Mouse (Mus musculus): Measurements from ENCODE around the gene Ispd. TPM values are rescaled to one million over a fixed set of nuclear protein-coding genes. Genes with fewer than 3 reads are reported as not detected.

Gene Ispd
- total RNA-seq, 2 experiments from 2014 or later = 8.4 to 8.7 TPM

DNA sequence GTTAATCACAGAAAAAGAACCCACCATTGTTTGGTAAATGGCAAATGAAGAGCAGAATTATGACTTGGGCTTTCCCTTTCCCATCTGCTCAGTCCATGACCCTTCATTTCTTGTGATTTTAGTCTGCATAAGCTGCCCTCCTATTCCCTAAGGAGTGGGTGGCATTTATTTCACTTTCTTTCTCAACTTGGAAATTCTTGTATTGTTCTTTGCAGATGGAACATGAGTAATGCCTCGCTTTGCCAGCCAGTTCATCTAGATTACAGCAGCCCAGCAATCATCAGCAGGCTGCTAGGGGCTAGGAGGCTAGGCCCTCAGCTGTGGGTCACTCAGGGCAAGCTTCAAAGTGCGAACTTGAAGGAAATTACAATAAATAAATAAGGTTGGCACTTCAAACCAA is 76.5 kb downstream of the Ispd start:
- no peak for DNase-seq (ENCODE audit: low spot score in 2 of 2)

GRCm38 (mm10) chr12:36468325-36469044 is 87.2 kb downstream of the Ispd start:
- no peak for DNase-seq (ENCODE audit: low spot score in 2 of 2)

DNA sequence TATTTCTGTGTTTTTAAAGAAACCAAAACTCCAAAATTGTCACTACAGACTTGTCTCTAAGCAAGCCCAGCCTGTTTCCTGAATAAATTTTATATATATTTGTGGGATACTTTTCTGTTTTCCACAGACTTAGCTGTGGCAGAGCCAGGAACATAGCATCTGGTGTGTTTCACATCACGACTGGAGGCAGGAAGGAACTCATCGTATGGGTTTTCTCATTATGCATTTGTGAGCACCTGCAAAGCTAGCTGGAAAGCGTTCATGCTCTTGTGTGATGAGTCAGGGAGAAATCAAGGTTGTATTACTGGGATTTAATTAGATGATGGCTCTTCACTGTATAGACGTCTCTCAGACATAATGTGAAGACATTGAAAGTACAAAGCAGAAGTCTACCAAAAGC is 90.2 kb downstream of the Ispd start:
- DNase-seq (ENCODE audit: low spot score in 2 of 2) = no peak

DNA sequence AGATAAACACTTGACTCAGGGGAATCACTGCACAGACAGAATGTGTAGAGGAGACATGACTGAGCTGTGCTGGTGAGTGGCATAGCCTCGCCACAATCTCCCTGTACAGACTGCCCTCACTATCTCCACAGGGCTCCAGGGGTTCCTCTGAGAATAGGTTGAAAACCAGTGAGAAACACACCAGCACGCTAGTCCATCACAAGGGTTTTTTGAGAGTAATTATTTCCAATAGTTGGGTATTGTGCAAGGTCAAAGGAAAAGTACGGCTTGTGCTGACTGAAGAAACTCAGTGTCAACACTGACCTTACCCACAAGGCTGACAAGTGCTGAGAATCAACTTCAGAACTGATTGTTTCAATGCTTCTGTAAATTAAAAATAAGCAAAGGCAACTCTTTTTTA is 92.9 kb downstream of the Ispd start:
- no peak for DNase-seq (ENCODE audit: low spot score in 2 of 2)

GRCm38 (mm10) chr12:36475269-36475668 is 94.0 kb downstream of the Ispd start:
- DNase-seq (ENCODE audit: low spot score in 2 of 2) = no peak

GRCm38 (mm10) chr12:36476476-36476875 is 95.2 kb downstream of the Ispd start:
- DNase-seq (ENCODE audit: low spot score in 2 of 2) = no peak

DNA sequence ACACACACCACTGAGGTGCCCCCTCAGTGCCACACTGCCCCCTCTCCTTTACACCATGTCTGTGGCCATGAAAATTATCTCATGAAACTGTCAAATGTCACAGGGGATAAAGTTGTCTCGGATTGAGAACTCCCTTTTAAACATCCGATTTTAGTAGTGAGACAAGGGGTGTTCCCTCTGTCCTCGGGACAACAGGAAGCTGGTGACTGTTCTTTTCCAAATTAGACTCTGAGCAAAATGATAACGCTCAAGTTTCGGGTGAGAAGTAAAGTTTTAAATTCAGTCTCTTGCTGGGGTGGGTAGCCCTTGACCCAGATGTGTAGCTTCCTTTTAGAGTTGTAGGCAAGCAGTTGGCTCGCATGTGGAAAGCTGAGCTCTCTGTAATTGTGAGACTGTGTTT is 96.3 kb downstream of the Ispd start:
- no peak for DNase-seq (ENCODE audit: low spot score in 2 of 2)

GRCm38 (mm10) chr12:36477926-36478325 is 96.7 kb downstream of the Ispd start:
- DNase-seq (ENCODE audit: low spot score in 2 of 2) = no peak

- no peak for DNase-seq (ENCODE audit: low spot score in 2 of 2)
These were observed 100.5 kb downstream of the Ispd start for GRCm38 (mm10) chr12:36481742-36482141.

DNA sequence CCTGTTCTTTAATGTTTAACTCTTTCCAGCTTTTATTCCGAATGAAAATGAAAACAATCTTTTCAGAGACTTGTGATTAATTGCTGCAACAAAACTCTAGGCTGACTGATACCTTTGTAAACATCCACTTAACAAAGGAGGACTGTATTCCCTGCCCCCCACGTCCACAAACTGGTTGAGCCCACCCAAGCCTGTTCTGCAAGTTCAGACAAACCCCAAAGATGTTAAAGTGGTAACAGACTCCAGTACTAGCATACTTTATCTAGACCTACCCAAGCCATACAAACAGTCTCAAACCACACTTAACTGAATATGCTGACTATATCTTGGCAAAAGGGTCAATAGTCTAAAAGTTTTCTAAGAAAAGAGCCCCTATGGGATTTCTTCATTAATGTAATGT is 102.1 kb downstream of the Ispd start:
- DNase-seq (ENCODE audit: low spot score in 2 of 2) = no peak

- no peak for DNase-seq (ENCODE audit: low spot score in 2 of 2)
These were observed 116.3 kb downstream of the Ispd start for GRCm38 (mm10) chr12:36497565-36497964.

- DNase-seq (ENCODE audit: low spot score in 2 of 2) = no peak
These were observed 126.1 kb downstream of the Ispd start for GRCm38 (mm10) chr12:36507111-36507903.

GRCm38 (mm10) chr12:36509954-36510642 is 128.8 kb downstream of the Ispd start:
- no peak for DNase-seq (ENCODE audit: low spot score in 2 of 2)

DNA sequence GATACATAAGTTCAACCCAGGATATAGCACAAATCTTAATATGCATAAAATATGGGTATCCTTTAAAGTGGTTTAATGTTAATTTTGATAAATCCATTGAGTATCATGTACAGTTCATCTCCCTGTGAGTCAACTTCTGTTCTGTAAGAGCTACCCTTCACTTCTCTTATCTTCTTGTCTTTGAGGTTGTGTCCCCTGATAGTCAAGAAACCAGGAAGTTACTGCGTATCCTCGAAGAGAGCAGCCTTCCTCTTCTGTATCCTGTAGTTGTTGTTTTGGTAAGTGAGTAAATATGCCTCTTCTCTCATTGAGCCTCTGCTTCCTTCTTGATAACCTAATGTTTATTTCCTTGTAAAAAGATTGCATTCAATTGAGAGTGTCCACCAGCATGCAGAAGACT is 140.5 kb downstream of the Ispd start:
- no peak for DNase-seq (ENCODE audit: low spot score in 2 of 2)

GRCm38 (mm10) chr12:36523515-36523914 is 142.3 kb downstream of the Ispd start:
- DNase-seq (ENCODE audit: low spot score in 2 of 2) = no peak

DNA sequence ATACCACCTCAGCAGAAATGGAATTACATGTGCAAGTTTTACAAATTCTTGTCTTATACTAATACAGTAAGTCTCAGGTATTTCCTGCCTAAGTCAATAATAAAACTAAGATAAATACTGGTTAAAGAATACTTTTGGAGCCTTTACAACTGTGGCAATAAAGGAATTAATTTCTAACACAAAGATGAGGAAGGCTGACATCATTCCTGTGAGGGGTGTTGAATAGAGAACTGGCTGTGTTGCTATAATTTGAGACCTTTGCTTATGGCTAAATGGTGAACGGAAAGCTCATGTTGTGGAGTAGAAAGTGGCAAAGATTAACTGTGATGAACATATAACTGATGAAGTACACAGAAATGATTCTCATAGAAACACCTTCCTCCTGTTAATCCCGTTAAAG is 149.7 kb downstream of the Ispd start:
- DNase-seq (ENCODE audit: low spot score in 2 of 2) = no peak

GRCm38 (mm10) chr12:36531421-36532072 is 150.3 kb downstream of the Ispd start:
- DNase-seq (ENCODE audit: low spot score in 2 of 2) = no peak

GRCm38 (mm10) chr12:36532525-36532924 is 151.3 kb downstream of the Ispd start:
- DNase-seq (ENCODE audit: low spot score in 2 of 2) = no peak

DNA sequence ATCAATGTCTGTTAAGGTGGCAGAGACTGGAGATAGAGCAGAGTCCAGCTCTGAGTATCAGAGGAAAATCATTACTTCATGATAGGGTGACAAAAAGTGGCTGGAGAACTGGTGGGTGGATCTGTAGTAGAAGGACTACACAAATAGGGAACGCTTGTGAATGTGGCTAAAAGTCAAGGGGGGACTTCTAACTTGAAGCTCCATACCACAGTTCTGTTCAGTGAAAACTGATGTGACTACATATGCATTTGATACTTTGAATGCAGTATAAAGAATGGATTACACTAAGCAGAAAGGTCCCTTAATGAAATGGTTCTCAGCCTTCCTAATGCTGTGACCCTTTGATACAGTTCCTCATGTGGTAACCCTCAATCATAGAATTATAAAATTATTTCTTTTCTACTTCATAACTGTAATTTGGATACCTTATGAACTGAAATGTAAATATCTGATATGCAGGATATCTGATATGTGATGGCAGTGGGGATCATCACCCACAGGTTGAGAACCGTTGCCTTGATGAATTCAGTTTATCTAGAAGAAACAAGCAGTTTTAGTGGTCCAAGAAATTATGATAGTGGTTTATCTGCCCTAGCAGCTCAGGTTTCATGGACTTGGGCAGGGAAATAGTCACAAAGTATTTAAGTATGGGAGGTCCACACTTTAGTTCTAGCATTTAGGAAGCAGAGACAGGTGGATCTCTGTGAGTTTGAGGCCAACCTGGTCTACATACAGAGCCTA is 152.1 kb downstream of the Ispd start:
- no peak for DNase-seq (ENCODE audit: low spot score in 2 of 2)

DNA sequence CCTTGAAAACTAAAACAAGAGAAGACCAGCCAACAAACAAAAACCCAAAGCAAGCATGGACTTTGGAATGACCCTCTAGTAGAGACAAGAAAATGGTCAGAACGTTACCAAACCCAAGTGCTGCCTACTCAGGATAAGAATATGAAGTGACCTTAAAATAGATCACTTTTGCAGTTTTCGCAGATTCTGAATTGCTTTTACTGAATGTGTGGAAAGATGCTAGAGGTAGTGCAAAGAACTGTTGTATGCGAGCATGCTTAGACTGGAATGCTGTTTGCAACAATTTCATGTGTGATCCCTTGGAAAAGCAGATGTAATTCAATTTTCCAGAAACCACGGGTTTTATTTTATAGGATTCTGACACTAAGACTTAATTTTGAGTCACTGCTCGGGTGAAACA is 153.3 kb downstream of the Ispd start:
- no peak for DNase-seq (ENCODE audit: low spot score in 2 of 2)

DNA sequence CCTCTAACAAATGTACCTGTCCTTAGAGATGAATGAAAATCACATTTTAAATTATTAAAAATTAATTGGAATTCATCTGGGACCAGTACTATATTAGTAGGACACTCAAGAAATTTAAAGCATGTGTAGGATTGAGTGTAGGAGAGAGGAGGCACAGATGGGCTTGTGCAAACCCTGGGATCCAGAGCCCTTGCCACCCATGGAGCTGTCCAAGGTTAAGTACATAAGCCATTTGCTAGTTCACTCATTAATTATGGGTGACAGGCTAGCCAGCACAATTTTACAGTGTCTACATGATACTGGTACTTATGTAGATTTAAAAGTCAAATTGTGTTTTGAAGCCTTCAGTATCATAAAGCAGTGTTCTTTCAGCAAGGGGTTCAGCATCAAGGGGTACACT is 164.1 kb downstream of the Ispd start:
- DNase-seq (ENCODE audit: low spot score in 2 of 2) = no peak
